Mouse (Mus musculus) thymus, adult 2 months (tissue): Measurements from ENCODE around the gene Ric8a.

Experiments
- CTCF ChIP-seq: fragments of 200-500 bp; IDR thresholded peaks from 2 replicates; pipeline ENCODE4 v1.5.1; 2012; ENCODE audit warnings: mild to moderate bottlenecking, control low read depth, low read length, moderate library complexity, borderline replicate concordance; ENCODE audit not compliant: control insufficient read depth, poor library complexity, insufficient read depth; ENCODE audit errors: extremely low read depth
- POLR2A ChIP-seq: fragments of 200-500 bp; IDR thresholded peaks from 2 replicates; pipeline ENCODE4 v1.6.1; 2012; ENCODE audit warnings: mild to moderate bottlenecking, low read length, control low read depth, moderate library complexity; ENCODE audit not compliant: control insufficient read depth, poor library complexity, insufficient read depth; ENCODE audit errors: extremely low read depth

GRCm38 (mm10) chr7:140812850-140813249, 43.9 kb upstream of the Ric8a start:
- TF ChIP-seq POLR2A = no peak
- no peak for TF ChIP-seq CTCF
